Mouse (Mus musculus): ENCODE results near the gene Dspp. TPM values are rescaled to one million over a fixed set of nuclear protein-coding genes. Genes with fewer than 3 reads are reported as not detected.

The Dspp gene
- total RNA-seq, 2 experiments from 2014 or later: not detected

DNA sequence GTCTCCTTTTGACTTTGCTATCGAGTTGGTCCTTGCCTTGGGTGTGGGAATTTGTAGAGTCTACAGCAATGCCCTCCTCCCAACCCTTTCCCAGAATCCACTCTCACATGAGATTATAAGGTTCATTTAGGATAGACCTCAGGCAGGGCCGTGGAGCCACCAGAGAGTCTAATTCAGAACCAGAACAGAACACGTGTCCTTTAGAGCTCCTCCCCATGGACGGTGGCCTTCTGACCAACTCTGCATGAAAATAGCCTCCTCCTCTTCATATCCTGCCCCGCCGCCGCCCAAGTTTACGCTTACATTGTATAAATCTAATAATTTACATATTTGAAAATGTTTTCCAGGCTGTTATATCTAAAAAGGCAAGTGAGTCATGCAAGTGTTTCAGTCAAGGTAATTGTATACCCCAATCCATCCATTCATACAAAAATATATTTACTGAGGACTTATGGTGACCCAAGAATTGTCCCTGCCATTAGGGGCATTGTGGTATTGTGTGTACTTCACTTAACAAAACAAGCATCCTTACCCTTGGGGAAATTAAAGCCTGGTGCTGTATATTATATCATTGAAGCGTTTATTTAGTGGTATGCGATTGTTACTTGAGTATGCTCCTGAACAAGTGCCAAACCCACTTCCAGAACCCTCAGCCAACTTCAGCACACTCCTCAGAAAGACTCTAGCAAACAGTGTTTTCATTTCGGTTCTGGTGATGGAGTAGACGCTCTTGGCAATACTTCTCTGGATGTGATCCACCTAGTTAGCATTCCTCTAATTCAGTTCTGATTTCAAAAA is 30.8 kb downstream of the Dspp start:
- DNase-seq: no peak

DNA sequence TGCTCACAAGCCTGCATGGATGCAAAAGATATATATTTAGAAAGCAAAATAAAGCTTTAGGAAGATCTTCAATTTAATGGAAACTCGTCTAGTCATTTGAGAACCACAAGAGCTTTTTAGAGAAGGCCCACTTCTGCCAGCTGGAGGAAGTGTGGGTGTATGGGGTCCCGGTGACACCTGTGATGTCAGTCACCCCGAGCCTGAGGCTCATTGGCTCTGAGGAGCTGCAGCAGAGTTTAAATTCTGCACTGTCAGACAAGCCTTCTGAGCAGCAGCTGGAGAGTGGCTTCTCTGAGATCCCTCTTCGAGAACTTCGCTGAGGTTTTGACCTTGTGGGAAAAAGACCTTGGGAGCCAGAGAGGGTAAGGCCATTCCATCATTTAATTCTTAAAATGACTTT is 31.8 kb downstream of the Dspp start, which contains the start of gene Dmp1:
Dmp1 (plus strand) TSS at position 263 of the 400 bp plus-strand sequence.
- DNase-seq: no peak

DNA sequence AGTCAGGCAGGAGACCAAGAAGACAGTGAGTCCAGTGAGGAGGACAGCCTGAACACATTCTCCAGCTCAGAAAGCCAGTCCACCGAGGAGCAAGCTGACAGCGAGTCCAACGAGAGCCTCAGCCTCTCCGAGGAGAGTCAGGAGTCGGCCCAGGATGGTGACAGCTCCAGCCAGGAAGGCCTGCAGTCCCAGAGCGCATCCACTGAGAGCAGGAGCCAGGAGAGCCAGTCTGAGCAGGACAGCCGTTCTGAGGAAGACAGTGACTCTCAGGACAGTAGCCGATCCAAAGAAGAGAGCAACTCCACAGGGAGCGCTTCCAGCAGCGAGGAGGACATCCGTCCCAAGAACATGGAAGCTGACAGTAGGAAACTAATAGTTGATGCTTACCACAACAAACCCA is 42.0 kb downstream of the Dspp start:
- DNase-seq: no peak

DNA sequence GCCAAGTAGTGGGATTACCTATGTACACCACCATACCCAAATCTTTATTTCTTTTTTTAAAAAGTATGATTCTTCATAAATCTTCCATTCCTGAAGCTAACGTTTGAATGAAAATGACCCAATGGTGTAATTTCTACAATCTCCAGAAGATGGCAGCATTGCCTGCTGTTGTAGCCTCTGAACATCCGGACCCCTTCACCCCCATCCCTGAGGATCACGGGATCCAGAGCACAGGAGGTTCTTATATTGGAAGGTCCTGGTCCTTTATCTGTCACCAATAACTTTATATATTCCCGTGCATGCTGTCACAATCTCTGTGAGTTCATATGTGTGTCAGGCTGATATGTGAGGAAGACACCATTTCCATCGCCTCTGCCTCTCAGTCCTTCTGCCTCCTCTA is 48.4 kb downstream of the Dspp start:
- DNase-seq: peak; percentile 40

DNA sequence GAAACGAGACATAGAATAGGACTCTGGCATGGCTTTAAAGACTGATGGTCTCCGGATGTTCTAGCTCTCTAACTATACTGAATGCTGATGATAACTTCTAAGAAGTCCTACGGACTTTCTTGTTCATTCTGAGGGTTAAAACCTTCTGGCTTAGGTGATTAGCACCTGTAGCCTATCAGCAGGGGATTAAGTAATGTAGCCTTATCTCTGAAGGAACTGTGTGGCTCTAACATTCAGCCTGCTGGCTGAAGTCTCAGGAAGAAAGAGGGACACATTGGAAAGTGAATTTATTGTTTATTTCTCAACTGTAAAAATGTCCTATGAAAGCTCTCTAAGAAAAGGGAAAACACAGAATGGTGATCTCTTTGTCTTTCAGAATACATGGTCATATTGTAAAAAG is 53.8 kb downstream of the Dspp start:
- no peak for DNase-seq

DNA sequence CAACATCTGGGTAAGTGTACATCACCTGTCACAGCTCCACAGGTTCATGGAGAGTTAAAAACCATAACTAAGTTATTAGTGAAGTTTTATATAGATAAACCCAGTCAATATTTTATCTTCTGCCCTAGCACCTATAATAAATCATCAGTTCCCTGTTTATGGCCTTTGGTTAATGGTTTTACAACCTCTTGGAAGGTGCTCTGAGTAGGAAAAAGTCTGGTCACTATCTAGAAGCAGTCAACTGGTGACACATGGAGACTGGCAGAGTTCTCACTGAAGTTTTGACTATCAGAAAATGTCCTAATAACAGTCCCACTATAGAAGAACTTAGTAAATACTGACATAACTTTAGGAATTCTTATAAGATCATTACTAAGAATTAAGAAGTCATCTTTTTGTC is 54.2 kb downstream of the Dspp start:
- no peak for DNase-seq

DNA sequence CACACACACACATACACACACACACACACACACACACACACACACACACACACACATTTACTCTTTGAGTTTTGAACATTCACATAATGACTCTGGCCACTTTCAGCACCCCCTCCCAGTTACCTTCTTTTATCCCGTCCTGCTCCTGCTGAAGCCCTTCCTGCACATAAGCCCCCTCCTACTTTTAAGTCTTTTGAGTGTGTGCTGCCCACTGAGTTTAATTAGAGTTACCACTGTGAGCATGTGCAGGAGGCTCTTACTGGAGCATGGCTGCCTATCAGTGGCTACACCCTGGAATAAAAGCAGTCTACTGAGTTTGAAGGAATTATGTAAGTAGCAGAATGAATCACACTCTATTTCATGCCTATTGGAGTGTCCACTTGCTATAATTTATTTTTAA is 58.0 kb downstream of the Dspp start:
- DNase-seq: no peak

Other genes with a start within 250 kb of the Dspp start
- gene Hsd17b13, start 193.3 kb upstream of the Dspp start, total RNA-seq (2021): under 1 TPM in 1 of 2 experiments, not detected in 1; 0.26 TPM
- gene Hsd17b11, start 148.8 kb upstream of the Dspp start, total RNA-seq (2021): 10 to 100 TPM; 24.0 to 26.4 TPM
- gene Nudt9, start 124.4 kb upstream of the Dspp start, total RNA-seq (2021): 10 to 100 TPM; 43.1 to 44.1 TPM
- not detected for gene Gm17660, start 93.1 kb upstream of the Dspp start, total RNA-seq (2021)
- gene Sparcl1, start 57.0 kb upstream of the Dspp start, total RNA-seq (2021): 100 to 1,000 TPM; 242 to 250 TPM
- gene Dmp1, start 31.9 kb downstream of the Dspp start, total RNA-seq (2021): not detected
- gene Ibsp, start 128.5 kb downstream of the Dspp start, total RNA-seq (2021): not detected
- not detected for gene Mepe, start 154.6 kb downstream of the Dspp start, total RNA-seq (2021)

Measured in heart, postnatal 4 days (tissue).